Mouse (Mus musculus): Measurements from ENCODE around the gene Rpf2. TPM values are rescaled to one million over a fixed set of nuclear protein-coding genes. Genes with fewer than 3 reads are reported as not detected.
A peak's percentile ranks its signal among the peaks of the same experiment; 100 is the strongest.

Rpf2 gene
- 58.6 and 62.6 TPM in 2 replicates for polyA plus RNA-seq (2014; fragmentation: Nextera tagmentation; extraction: Ambion mirVana)

DNA sequence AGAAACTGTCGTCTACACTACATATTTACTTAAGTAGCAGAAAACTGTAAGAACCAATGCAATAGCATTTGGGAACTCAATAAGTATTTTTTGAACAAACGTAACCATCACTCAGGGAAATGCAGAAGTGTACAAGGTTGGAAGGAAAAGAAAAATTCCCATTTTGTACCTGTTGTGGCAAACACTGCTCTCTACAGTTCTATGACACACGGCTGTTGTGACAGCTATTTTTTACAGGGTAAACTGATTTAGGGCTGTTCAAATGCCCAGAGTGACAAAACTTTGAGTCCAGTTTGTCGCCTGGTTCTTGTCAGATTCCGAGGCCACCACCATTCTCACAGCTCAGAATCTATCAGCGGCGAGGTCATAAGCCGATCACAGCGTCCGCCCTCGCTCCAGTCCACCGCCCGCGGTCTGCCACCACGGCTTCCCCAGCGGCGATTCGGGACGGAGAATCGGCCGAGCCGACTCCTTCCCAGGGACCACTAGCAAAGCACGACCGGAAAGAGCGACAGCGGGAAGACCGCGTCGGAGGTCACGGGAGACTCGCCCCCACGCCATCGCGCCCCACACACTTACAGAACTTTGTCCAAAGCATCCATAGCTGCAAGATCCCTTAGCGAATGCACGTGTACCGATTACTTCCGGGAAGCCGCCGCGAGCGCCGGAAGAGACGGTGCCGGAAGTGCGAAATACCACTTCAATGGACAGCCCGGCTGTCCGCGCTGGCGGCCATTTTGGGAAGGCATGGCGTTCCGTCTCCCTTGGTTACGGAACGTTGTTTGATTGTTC is at the start of gene Rpf2:
Rpf2 (minus strand) TSS at position 663 of the 792 bp plus-strand sequence.
- ATAC-seq (ENCODE audit: low read depth): peak; percentile 94
- under 1% methylated on average over 53 of the region's 54 CpGs for WGBS
- Histone ChIP-seq H3K4me2 (ENCODE audit: low read depth, low read length) (peak within 1 kb of the TSS; percentile 73), H3K4me1 (ENCODE audit: control insufficient read depth, insufficient read depth, low read length) (peaks cover 9% of the 10 kb centered on the region; the same call in 1 of the 2 replicates), H3K36me3 (ENCODE audit: control insufficient read depth, insufficient read depth, low read length) (peaks cover 65% of the 10 kb centered on the region), H3K4me3 (ENCODE audit: low read depth, low read length) (peak within 1 kb of the TSS; percentile 69), H3K27me3 (replicated peaks; ENCODE audit: control insufficient read depth, insufficient read depth, low read length) (no peaks in the 10 kb centered on the region), H3K9me3 (ENCODE audit: control insufficient read depth, low read length) (no peaks in the 10 kb centered on the region), H3K27ac (replicated peaks; ENCODE audit: low read depth, low read length) (peak within 1 kb of the TSS; percentile 49; the same call in 1 of the 2 replicates), H3K9ac (ENCODE audit: low read depth, low read length) (peak within 1 kb of the TSS; percentile 72)
- DNase-seq (ENCODE audit: low spot score): peak; percentile 96

GRCm38 (mm10) chr10:40292640-40293039 is 45.8 kb upstream of the Rpf2 start:
- H3K4me1 ChIP-seq (ENCODE audit: control insufficient read depth, insufficient read depth, low read length): no peaks in the 10 kb centered on the region
- H3K4me2 ChIP-seq (ENCODE audit: low read depth, low read length): no peak overlapping the region
- no peak overlapping the region for H3K4me3 ChIP-seq (ENCODE audit: low read depth, low read length)
- H3K9me3 ChIP-seq (ENCODE audit: control insufficient read depth, low read length): no peaks in the 10 kb centered on the region
- no peak overlapping the region for H3K27ac ChIP-seq (replicated peaks; ENCODE audit: low read depth, low read length)
- peaks cover 44% of the 10 kb centered on the region for H3K36me3 ChIP-seq (ENCODE audit: control insufficient read depth, insufficient read depth, low read length)
- no peak for DNase-seq (ENCODE audit: low spot score)
- WGBS: 93% methylated on average over 6 of the region's 6 CpGs
- H3K9ac ChIP-seq (ENCODE audit: low read depth, low read length): no peak overlapping the region
- H3K27me3 ChIP-seq (replicated peaks; ENCODE audit: control insufficient read depth, insufficient read depth, low read length): no peaks in the 10 kb centered on the region
- no peak for ATAC-seq (ENCODE audit: low read depth)

DNA sequence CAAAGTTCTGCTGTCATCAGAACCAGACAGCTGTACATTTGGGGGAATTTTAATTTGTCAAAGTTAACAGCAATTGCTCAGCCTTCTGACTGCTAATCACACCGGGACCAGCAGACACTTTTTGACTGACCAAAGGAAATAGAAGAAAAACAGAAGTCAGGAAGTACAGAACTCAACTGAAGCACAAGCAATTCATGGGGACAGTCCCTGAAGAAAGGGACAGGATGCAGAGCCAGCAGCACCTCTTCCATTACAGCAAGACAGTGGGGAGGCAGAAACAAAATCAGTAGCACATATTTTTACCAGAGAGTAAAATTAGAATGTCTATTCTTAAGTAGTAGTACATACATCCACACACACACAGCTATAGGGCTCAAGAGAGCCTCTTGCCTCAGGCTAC is 39.9 kb upstream of the Rpf2 start:
- Histone ChIP-seq H3K4me3 (ENCODE audit: low read depth, low read length) (no peak overlapping the region), H3K36me3 (ENCODE audit: control insufficient read depth, insufficient read depth, low read length) (peaks cover 44% of the 10 kb centered on the region), H3K4me1 (ENCODE audit: control insufficient read depth, insufficient read depth, low read length) (no peaks in the 10 kb centered on the region), H3K9me3 (ENCODE audit: control insufficient read depth, low read length) (no peaks in the 10 kb centered on the region), H3K9ac (ENCODE audit: low read depth, low read length) (no peak overlapping the region), H3K27ac (replicated peaks; ENCODE audit: low read depth, low read length) (no peak overlapping the region), H3K27me3 (replicated peaks; ENCODE audit: control insufficient read depth, insufficient read depth, low read length) (no peaks in the 10 kb centered on the region), H3K4me2 (ENCODE audit: low read depth, low read length) (no peak overlapping the region)
- DNase-seq (ENCODE audit: low spot score) (no peak), ATAC-seq (ENCODE audit: low read depth) (no peak)
- WGBS: 72% methylated on average over 1 of the region's 1 CpGs

DNA sequence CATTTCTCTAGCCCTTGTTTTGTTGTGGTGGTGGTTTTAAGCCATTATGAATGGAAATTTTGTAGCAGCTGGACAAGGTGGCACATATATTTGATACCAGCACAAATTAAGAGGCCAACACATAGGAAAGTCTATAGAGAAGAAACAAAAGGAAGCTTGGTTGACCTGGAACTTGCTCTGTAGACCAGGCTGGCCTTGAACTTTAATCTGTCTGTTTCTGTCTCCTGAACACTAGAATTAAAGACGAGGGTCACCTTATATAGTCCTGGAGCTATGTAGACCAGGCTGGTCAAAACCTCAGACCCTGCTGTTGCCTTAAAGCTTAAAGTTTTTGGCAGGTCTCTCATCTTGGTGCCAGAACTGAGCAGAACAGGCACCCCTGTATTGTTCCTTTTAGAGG is 38.7 kb upstream of the Rpf2 start:
- no peak overlapping the region for H3K27ac ChIP-seq (replicated peaks; ENCODE audit: low read depth, low read length)
- H3K4me1 ChIP-seq (ENCODE audit: control insufficient read depth, insufficient read depth, low read length): no peaks in the 10 kb centered on the region
- H3K4me2 ChIP-seq (ENCODE audit: low read depth, low read length): no peak overlapping the region
- WGBS: 92% methylated on average over 1 of the region's 1 CpGs
- H3K9ac ChIP-seq (ENCODE audit: low read depth, low read length): no peak overlapping the region
- no peak overlapping the region for H3K4me3 ChIP-seq (ENCODE audit: low read depth, low read length)
- H3K9me3 ChIP-seq (ENCODE audit: control insufficient read depth, low read length): no peaks in the 10 kb centered on the region
- H3K36me3 ChIP-seq (ENCODE audit: control insufficient read depth, insufficient read depth, low read length): peaks cover 34% of the 10 kb centered on the region
- H3K27me3 ChIP-seq (replicated peaks; ENCODE audit: control insufficient read depth, insufficient read depth, low read length): no peaks in the 10 kb centered on the region
- ATAC-seq (ENCODE audit: low read depth): no peak
- DNase-seq (ENCODE audit: low spot score): no peak

DNA sequence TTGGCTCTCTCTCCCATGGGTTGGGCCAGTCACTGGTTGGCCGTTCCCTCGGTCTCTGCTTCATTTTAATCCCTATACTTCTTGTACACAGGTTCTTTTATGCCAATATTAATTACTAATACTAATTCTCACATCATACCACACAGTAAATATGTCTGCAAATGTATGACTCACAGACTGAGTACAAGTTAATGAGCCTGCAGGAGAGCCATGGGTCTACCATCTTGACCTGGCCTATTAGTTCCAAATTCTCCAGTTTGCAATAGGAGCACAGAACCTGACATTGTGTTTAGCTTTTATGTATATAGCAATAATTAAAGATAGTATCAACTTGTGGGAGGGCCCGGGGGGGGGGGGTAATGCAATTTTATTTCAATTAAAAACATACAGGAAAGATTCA is 38.2 kb upstream of the Rpf2 start:
- Histone ChIP-seq H3K4me3 (ENCODE audit: low read depth, low read length) (no peak overlapping the region), H3K9ac (ENCODE audit: low read depth, low read length) (no peak overlapping the region), H3K36me3 (ENCODE audit: control insufficient read depth, insufficient read depth, low read length) (peaks cover 31% of the 10 kb centered on the region), H3K27me3 (replicated peaks; ENCODE audit: control insufficient read depth, insufficient read depth, low read length) (no peaks in the 10 kb centered on the region), H3K4me2 (ENCODE audit: low read depth, low read length) (no peak overlapping the region), H3K4me1 (ENCODE audit: control insufficient read depth, insufficient read depth, low read length) (no peaks in the 10 kb centered on the region), H3K27ac (replicated peaks; ENCODE audit: low read depth, low read length) (no peak overlapping the region), H3K9me3 (ENCODE audit: control insufficient read depth, low read length) (no peaks in the 10 kb centered on the region)
- no peak for DNase-seq (ENCODE audit: low spot score)
- ATAC-seq (ENCODE audit: low read depth): no peak
- 91% methylated on average over 3 of the region's 3 CpGs for WGBS

DNA sequence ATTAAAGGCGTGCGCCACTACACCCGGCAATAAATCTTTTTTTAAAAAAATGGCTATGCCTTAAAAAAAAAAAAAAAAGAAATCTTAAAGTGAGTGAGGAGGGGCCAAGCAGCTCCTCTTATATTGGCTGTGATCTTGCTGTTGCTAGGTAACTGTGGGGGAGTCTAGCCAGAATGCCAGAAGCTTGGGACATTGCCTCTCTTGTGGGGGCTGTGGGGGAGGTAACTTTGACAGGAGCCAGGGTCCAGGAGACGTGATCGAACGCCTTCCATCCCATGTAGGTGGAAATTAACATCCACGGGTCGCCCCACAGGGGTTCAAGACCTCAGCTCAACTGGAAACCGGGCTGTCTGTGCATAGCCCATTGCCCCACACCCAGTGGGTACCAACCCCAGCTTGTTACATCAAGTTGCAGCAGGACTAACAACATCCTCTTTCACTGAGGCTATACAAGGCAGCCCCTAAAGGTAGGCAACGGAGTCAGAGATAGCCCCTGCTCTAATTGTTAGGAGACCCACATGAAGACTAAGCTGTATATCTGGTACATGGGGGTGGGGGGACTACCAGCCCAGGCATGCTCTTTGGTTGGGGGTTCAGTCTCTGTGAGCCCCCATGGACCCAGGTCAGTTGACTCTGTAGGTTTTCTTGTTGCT is 37.5 kb upstream of the Rpf2 start:
- no peaks in the 10 kb centered on the region for H3K27me3 ChIP-seq (replicated peaks; ENCODE audit: control insufficient read depth, insufficient read depth, low read length)
- no peaks in the 10 kb centered on the region for H3K4me1 ChIP-seq (ENCODE audit: control insufficient read depth, insufficient read depth, low read length)
- peaks cover 26% of the 10 kb centered on the region for H3K36me3 ChIP-seq (ENCODE audit: control insufficient read depth, insufficient read depth, low read length)
- no peak overlapping the region for H3K4me2 ChIP-seq (ENCODE audit: low read depth, low read length)
- H3K4me3 ChIP-seq (ENCODE audit: low read depth, low read length): no peak overlapping the region
- no peak overlapping the region for H3K9ac ChIP-seq (ENCODE audit: low read depth, low read length)
- ATAC-seq (ENCODE audit: low read depth) (no peak), DNase-seq (ENCODE audit: low spot score) (no peak)
- WGBS: 85% methylated on average over 10 of the region's 10 CpGs
- H3K27ac ChIP-seq (replicated peaks; ENCODE audit: low read depth, low read length): no peak overlapping the region
- no peaks in the 10 kb centered on the region for H3K9me3 ChIP-seq (ENCODE audit: control insufficient read depth, low read length)

DNA sequence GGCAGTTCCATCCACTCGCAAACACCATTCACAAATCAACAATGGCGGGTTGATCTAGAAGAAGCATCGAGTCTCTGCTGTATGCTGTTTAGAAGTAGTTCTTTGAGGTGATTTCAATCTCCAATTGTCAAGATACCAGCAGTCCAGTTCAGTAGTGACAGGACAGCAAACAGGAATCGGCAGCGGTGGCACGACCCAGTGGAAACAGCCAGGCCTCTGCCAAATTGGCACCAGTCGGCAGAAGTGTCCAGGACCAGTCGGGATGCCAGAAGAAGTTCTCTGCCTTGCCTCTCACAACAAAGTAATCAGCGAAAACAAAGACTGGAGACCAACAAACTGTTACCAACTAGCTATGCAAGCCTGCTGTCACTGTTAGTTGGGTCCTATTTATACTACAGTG is 36.8 kb upstream of the Rpf2 start:
- Histone ChIP-seq H3K9me3 (ENCODE audit: control insufficient read depth, low read length) (no peaks in the 10 kb centered on the region), H3K27ac (replicated peaks; ENCODE audit: low read depth, low read length) (no peak overlapping the region), H3K4me3 (ENCODE audit: low read depth, low read length) (no peak overlapping the region), H3K36me3 (ENCODE audit: control insufficient read depth, insufficient read depth, low read length) (peaks cover 26% of the 10 kb centered on the region), H3K27me3 (replicated peaks; ENCODE audit: control insufficient read depth, insufficient read depth, low read length) (no peaks in the 10 kb centered on the region), H3K9ac (ENCODE audit: low read depth, low read length) (no peak overlapping the region), H3K4me1 (ENCODE audit: control insufficient read depth, insufficient read depth, low read length) (no peaks in the 10 kb centered on the region), H3K4me2 (ENCODE audit: low read depth, low read length) (no peak overlapping the region)
- 92% methylated on average over 9 of the region's 9 CpGs for WGBS
- ATAC-seq (ENCODE audit: low read depth) (no peak), DNase-seq (ENCODE audit: low spot score) (no peak)

- no peak overlapping the region for H3K9ac ChIP-seq (ENCODE audit: low read depth, low read length)
- no peak overlapping the region for H3K27ac ChIP-seq (replicated peaks; ENCODE audit: low read depth, low read length)
- H3K27me3 ChIP-seq (replicated peaks; ENCODE audit: control insufficient read depth, insufficient read depth, low read length): no peaks in the 10 kb centered on the region
- DNase-seq (ENCODE audit: low spot score): no peak
- no peaks in the 10 kb centered on the region for H3K4me1 ChIP-seq (ENCODE audit: control insufficient read depth, insufficient read depth, low read length)
- ATAC-seq (ENCODE audit: low read depth): no peak
- 89% methylated on average over 2 of the region's 2 CpGs for WGBS
- H3K4me3 ChIP-seq (ENCODE audit: low read depth, low read length): no peak overlapping the region
- peaks cover 18% of the 10 kb centered on the region; the same call in 1 of the 2 replicates for H3K36me3 ChIP-seq (ENCODE audit: control insufficient read depth, insufficient read depth, low read length)
- H3K9me3 ChIP-seq (ENCODE audit: control insufficient read depth, low read length): no peaks in the 10 kb centered on the region
- no peak overlapping the region for H3K4me2 ChIP-seq (ENCODE audit: low read depth, low read length)
These were observed 34.7 kb upstream of the Rpf2 start for GRCm38 (mm10) chr10:40281565-40281964.
